Mouse (Mus musculus): Measurements from ENCODE around the gene Pts. TPM values are rescaled to one million over a fixed set of nuclear protein-coding genes. Genes with fewer than 3 reads are reported as not detected.

The Pts gene
- total RNA-seq, 2 experiments from 2014 or later: 8.5 to 11.2 TPM

GRCm38 (mm10) chr9:50533328-50533727 is 4.8 kb upstream of the Pts start:
- no peak for DNase-seq

GRCm38 (mm10) chr9:50530890-50531289 is 2.4 kb upstream of the Pts start:
- no peak for DNase-seq

DNA sequence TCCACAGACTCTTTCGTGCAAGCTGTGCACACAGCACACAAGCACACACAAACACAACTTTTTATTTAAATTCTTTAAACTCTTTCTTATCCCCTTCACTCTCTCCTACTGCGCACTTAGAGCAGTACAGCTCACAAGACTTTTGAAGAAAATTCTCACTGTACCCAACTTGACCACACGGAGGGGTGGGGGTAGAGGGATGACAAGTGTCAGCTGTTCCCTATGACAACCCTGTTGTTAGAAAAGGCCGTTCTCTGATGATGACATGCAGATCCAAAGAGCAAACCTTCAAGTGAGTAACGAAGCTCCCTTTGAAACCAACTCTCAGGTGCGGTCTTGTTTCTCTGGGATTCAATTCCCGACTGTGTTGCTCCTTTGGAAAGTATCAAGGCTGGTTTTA is 664 bp downstream of the Pts start:
- no peak for DNase-seq

- DNase-seq: no peak
Measured at GRCm38 (mm10) chr9:50525585-50525984, 2.9 kb downstream of the Pts start.

DNA sequence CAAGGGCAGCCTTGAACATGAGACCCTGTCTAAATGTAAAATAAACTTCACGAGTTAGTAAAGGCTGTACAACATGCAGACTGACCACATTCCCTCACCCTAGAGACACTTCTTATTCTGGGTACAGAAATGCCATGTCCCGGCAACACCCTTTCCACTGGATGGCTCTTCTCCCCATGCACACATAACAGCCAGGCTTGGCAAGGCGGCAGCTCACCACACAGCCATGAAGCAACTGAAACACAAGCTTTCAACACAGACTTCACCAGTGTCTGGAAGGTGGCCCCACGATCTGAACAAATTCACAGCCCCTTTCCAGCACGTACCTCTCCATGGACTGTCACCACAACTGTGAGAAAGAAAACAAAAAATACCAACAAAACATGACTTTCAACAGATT is 3.6 kb downstream of the Pts start:
- DNase-seq: no peak

DNA sequence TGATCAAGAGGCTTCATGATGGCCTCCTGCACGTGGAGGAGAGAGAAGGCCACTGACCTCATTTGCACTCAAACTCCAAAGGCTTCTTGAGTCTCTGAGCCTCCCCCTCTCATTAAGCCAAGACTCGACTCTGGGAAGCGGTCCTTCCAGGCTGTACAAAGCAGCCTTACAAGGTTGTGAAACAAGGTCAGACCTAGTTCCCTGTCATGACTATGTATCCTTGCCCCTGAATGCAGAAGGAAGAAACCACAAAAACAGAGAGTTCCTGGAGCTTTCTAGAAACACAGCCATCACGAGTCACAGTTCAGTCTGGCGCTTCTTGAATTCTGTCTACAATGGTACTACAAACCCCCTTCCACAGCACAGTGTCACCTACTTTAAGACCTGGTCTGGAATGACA is 6.0 kb downstream of the Pts start:
- DNase-seq: no peak

- no peak for DNase-seq
Measured at GRCm38 (mm10) chr9:50521562-50521961, 7.0 kb downstream of the Pts start.

GRCm38 (mm10) chr9:50520748-50521147 is 7.8 kb downstream of the Pts start:
- DNase-seq: no peak

GRCm38 (mm10) chr9:50518781-50519180 is 9.7 kb downstream of the Pts start:
- no peak for DNase-seq

DNA sequence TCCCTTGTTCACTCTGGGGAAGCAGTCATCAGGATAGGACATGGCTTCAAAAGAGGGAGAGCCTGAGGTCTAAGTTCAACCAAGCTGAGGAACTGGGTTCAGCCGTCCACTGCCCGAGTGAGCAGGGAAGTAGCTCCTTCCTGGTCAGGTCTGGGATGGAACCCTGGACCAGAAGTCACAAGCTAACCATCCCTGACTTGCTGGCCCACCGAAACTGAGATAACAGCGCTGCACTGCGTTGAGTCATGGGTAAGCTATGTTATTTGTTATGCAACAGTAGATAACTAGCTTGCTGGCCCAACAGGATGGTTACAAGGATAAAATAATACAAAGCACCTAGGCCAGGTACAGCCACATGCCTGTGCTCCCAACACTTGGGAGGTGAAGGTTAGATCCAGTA is 13.1 kb downstream of the Pts start:
- DNase-seq: no peak

GRCm38 (mm10) chr9:50507570-50507969 is 21.0 kb downstream of the Pts start:
- DNase-seq: no peak

DNA sequence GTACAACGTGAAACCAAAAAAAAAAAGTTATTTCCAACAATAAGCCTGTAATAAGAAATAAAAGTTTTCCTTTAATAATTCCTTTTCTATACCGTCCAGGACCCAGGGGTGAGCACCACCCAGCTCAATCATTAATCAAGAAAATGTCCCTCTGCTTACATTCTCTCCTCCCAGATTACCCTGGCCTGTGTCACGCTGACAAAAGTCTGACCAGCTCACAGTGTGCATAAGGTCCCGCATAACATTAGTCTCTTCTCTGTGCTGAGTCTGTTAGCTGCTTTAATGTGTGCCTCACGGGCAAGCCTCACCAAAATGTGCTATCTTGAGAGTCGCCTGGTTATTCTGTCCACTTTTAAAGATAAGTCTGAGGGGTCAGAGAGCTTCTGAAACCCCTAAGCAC is 23.1 kb downstream of the Pts start:
- DNase-seq: no peak

DNA sequence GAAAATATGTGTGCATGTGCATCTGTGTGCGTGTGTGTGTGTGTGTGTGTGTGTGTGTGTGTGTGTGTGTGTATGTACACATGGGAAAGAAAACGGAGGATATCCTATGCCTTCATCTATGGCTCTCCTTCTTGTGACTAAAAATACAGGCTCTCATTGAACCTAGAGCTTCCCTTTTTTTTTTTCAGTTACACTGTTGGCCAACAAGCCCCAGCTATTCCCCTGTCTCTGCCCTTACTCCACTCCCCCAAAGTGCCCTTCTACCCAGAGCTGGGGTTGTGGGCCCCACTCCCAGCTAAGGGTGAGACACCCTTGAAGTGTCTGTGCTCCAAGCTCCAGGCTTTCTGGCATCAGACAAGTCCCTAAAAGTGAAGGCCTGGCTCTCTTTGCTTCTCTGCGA is 25.6 kb downstream of the Pts start:
- no peak for DNase-seq

DNA sequence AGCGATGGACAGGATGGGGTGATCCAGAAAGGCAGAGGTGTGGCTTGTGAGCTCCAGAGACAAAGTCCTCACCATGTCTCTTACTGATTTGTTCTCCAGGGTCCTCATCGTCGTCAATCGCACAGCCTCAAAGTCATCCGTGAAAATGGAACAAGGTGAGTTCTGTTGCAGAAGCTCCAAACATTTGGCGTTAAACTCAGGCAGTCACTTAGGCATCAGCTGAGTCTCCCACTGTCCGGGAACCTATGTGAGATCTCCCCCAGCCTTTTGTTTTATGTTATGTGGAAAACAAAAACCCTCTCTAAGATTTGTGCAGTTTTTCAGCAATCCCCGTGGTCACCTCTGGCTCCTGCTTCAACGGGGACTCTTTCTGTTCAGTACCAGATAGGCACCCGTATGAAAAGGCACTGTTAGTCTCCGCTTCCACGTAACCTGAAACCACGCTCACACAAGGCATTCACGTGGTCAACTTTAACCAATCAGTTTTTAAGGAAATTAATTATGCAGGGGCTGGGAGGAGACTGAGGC is 27.5 kb downstream of the Pts start:
- DNase-seq: no peak

DNA sequence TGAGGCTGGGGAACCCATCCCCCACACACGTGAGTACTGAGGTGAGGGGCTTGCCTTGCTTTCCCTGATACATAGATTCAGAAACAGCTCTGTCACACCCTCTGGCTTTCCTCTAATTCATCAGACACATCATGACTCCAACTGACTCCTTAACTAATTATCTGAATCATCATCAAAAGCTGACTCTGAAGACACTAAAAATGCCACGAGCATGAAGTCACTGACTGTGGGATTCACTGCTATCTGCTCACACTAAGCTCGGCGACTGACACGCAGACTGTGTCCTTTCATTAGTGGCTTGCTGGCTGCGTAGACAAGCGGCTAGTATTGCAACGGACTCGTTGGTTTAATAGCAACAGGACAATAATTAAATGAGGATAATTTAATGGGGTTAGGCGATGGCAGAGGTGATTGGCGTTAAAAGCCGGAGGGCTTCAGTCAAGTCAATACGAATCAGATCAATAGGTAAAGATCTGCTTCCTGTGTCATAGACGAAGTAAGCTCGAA is 28.0 kb downstream of the Pts start:
- DNase-seq: no peak

GRCm38 (mm10) chr9:50499781-50500180 is 28.7 kb downstream of the Pts start:
- no peak for DNase-seq

GRCm38 (mm10) chr9:50498815-50499214 is 29.7 kb downstream of the Pts start:
- DNase-seq: no peak

DNA sequence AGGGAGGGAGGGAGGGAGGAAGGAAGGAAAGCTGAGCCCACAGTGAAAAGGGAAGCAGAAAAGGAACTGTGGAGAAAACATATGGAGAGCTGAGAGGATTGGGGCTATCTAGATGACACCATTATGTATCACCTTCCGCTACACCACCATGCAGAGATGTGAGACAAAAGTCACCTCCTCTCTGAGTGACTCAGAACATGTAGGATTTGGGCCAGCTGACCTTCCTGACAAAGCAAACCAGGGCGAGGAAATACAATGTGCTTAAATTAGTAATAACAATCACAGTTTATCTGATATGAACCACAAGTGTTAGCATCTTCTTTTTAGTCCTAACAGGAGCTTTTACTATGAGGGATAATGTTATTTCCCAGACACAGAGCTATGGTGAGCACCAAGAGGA is 31.0 kb downstream of the Pts start:
- no peak for DNase-seq

GRCm38 (mm10) chr9:50497076-50497475 is 31.4 kb downstream of the Pts start:
- no peak for DNase-seq

DNA sequence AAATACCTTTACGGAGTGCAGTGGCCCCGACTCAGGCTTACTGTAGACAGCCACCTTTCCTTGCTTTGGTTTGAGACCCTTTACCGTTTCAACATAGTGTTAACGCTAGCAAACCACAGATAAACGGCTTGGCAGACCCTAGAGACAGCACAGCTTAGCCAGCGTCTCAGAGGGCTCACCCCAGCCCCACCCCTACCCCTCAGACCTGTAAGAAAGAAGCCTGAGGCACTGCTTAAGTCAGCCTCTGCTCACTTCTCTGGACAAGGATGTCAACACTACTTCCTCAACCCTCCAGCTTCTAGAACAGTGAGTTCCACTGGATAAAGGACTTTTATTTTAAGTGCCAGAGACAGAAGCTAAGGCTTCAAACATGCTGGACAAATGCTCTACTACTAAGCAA is 32.0 kb downstream of the Pts start:
- no peak for DNase-seq

- DNase-seq: no peak
Measured at GRCm38 (mm10) chr9:50496151-50496505, 32.4 kb downstream of the Pts start.

- no peak for DNase-seq
Measured at GRCm38 (mm10) chr9:50495405-50496150, 32.9 kb downstream of the Pts start.

DNA sequence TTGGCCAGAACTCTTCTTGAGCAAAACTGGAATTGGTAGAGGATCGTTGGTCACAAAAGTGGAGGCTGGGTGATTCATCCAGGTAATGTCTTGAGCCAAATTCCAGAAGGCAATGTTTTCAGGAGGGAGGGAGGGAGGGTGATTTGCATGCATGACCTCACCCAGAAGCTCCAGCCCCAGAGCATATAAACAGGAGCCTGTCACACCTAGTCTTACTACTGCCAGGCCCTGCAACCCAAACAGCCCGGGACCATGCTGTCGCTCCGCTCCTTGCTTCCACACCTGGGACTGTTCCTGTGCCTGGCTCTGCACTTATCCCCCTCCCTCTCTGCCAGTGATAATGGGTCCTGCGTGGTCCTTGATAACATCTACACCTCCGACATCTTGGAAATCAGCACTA is 34.2 kb downstream of the Pts start, which contains the start of gene Plet1:
Gene Plet1 (plus strand): TSS at position 215 of the 400 bp plus-strand sequence.
- DNase-seq: no peak

- DNase-seq: no peak
Measured at GRCm38 (mm10) chr9:50493777-50494176, 34.7 kb downstream of the Pts start.

Data from gastrocnemius, postnatal 25 days (tissue).